Mouse (Mus musculus) lung, embryonic 14.5 days (tissue): ENCODE results near the gene Rab11fip4. TPM values are rescaled to one million over a fixed set of nuclear protein-coding genes. Genes with fewer than 3 reads are reported as not detected.
A peak's percentile ranks its signal among the peaks of the same experiment; 100 is the strongest.

Experiments
- ATAC-seq: fragments of 200-750 bp; cut with Nextera tagmentation; 2 replicates; pipeline ENCODE4 v1.8.0; 2017; ENCODE audit warnings: mild to moderate bottlenecking, moderate TSS enrichment, moderate library complexity; ENCODE audit not compliant: insufficient read depth
- DNase-seq: peaks from one replicate; pipeline ENCODE4 v3.0.0-alpha.2; 2015
- H3K27ac ChIP-seq: fragments of 300-500 bp; sonication (generic); 2 replicates; pipeline ENCODE4 v1.5.1; 2014; ENCODE audit warnings: low read depth, mild to moderate bottlenecking, moderate library complexity
- H3K27me3 ChIP-seq: fragments of 300-500 bp; sonication (generic); 2 replicates; pipeline ENCODE4 v1.6.1; 2014; ENCODE audit warnings: low read length, control low read depth; ENCODE audit not compliant: insufficient read depth
- H3K36me3 ChIP-seq: fragments of 300-500 bp; sonication (generic); 2 replicates; pipeline ENCODE4 v1.6.1; 2014; ENCODE audit warnings: control low read depth; ENCODE audit not compliant: insufficient read depth
- H3K4me1 ChIP-seq: fragments of 300-500 bp; sonication (generic); 2 replicates; pipeline ENCODE4 v1.6.1; 2014; ENCODE audit warnings: antibody characterized with exemption, control low read depth; ENCODE audit not compliant: insufficient read depth
- H3K4me2 ChIP-seq: fragments of 300-500 bp; sonication (generic); 2 replicates; pipeline ENCODE4 v1.6.1; 2014; ENCODE audit warnings: mild to moderate bottlenecking
- H3K4me3 ChIP-seq: fragments of 300-500 bp; sonication (generic); 2 replicates; pipeline ENCODE4 v1.5.1; 2014; ENCODE audit warnings: low read depth, low read length
- H3K9ac ChIP-seq: fragments of 300-500 bp; sonication (generic); 2 replicates; pipeline ENCODE4 v1.6.1; 2014
- H3K9me3 ChIP-seq: fragments of 300-500 bp; sonication (generic); 2 replicates; pipeline ENCODE4 v1.6.1; 2016; ENCODE audit warnings: low read depth, low read length, control low read depth
- CTCF ChIP-seq: IDR thresholded peaks from 2 replicates; pipeline ENCODE4 v1.5.1; 2016; ENCODE audit warnings: antibody characterized with exemption, low read depth
- WGBS: fragments of 180-500 bp; shearing (Covaris S2); extraction: QIAGEN DNeasy Blood & Tissue Kit; methylation state at CpG from one replicate; pipeline ENCODE4 v1.1.7; 2014; 5-methylcytosine and 5-hydroxymethylcytosine counted together
- polyA plus RNA-seq: library from polyadenylated mRNA; unstranded; fragments of >200 nt; fragmentation: Nextera tagmentation; extraction: Ambion mirVana; gene quantifications from 2 replicates; pipeline ENCODE4 v1.2.1, GENCODE M21; 2014

Gene Rab11fip4
- polyA plus RNA-seq, 1 experiment from 2014 or later = 2.3 TPM

DNA sequence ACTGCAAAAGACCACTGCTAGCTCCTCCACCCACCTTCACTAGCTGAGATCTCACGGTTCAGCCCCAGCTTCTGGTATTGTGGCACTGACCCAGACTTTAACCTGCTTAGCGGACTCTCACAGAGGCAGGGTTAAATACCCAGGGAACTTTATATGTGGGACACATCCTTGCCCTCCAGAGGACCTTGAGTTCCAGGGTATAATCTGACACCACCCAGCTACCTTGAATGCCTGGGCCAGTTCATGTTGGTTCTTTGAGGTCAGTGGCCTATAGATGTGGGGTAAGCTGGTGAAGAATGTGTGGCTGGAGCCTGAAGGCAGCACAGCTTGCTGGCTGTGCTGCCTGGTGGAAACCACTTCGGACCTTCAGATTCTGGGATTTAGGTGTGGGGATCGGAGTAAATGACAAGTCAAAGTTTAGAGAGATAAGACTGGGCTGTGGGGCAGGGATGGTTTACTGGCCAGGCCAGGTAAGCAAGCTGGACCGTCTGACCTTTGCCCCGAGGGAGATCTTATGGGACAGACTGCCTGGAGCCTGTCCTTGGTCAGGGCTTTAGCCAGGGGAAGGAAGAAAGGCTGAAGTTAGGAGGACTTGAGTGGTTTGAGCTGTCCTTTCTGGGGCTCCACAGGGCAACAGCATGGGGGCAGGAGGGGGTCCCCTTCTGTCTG lies 71.0 kb downstream of the Rab11fip4 start:
- no peaks in the 10 kb centered on the region for H3K36me3 ChIP-seq
- H3K9me3 ChIP-seq = no peaks in the 10 kb centered on the region
- TF ChIP-seq CTCF = no peak
- 0 out of 2 replicates have a peak, but pooled peaks cover 9% of the 10 kb centered on the region for H3K27me3 ChIP-seq
- no peak for DNase-seq
- H3K9ac ChIP-seq = no peak overlapping the region
- H3K4me1 ChIP-seq = 0 out of 2 replicates have a peak, but pooled peaks cover 2% of the 10 kb centered on the region
- WGBS = 61% methylated on average over 6 of the region's 6 CpGs
- H3K4me2 ChIP-seq = peak overlapping the region; percentile 99; the same call in 1 of the 2 replicates
- no peak overlapping the region for H3K4me3 ChIP-seq
- no peak for ATAC-seq
- no peak overlapping the region for H3K27ac ChIP-seq

DNA sequence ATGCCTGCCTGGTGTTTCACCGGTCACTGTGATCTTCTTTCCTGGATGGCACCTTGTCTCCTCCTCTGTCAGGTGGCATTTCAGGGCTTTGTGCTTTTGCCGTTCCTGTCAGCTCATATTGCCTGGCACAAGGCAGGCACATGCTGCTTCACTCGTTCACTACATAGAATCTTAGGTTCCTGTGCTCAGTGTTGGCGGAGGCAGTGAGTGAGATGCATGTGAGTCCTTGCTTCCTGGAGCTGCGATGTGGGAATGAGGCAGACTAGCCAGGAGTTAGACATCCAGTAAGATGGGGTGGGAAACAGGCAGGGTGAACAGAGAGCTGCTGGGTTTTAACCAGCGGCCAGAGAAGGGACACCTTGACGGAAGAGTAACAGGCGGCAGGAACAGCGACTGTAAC lies 72.1 kb downstream of the Rab11fip4 start:
- no peak overlapping the region for H3K9ac ChIP-seq
- H3K36me3 ChIP-seq = no peaks in the 10 kb centered on the region
- no peak overlapping the region for H3K4me3 ChIP-seq
- DNase-seq (no peak), ATAC-seq (no peak)
- no peaks in the 10 kb centered on the region for H3K9me3 ChIP-seq
- 75% methylated on average over 9 of the region's 9 CpGs for WGBS
- no peak overlapping the region for H3K27ac ChIP-seq
- H3K4me2 ChIP-seq = no peak overlapping the region
- 0 out of 2 replicates have a peak, but pooled peaks cover 9% of the 10 kb centered on the region for H3K27me3 ChIP-seq
- no peak for TF ChIP-seq CTCF
- 0 out of 2 replicates have a peak, but pooled peaks cover 2% of the 10 kb centered on the region for H3K4me1 ChIP-seq

DNA sequence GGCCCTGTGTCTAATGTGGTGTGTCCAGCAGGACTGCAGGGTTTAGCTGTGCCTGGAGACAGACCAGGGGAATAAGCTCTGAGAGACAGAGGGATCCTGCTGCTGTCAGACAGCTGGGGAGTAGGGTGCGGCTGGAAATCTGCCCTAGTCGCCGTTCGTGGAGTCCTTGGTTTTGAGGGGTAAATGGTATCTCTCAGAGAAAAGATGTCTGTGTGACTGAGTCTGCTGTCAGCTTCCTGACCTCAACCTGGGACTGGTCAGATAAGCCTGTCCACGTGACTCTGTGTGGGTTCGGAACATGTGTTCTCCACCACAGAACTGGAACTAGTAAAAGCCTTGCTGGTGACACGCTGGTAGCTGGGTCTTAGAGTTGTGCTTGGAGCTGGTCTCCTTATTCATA lies 72.6 kb downstream of the Rab11fip4 start:
- Histone ChIP-seq H3K9me3 (no peaks in the 10 kb centered on the region), H3K9ac (no peak overlapping the region), H3K4me1 (0 out of 2 replicates have a peak, but pooled peaks cover 2% of the 10 kb centered on the region), H3K27me3 (0 out of 2 replicates have a peak, but pooled peaks cover 9% of the 10 kb centered on the region), H3K4me3 (no peak overlapping the region), H3K36me3 (no peaks in the 10 kb centered on the region), H3K4me2 (no peak overlapping the region), H3K27ac (no peak overlapping the region)
- no peak for TF ChIP-seq CTCF
- ATAC-seq = no peak
- DNase-seq = no peak
- WGBS = 59% methylated on average over 7 of the region's 7 CpGs

DNA sequence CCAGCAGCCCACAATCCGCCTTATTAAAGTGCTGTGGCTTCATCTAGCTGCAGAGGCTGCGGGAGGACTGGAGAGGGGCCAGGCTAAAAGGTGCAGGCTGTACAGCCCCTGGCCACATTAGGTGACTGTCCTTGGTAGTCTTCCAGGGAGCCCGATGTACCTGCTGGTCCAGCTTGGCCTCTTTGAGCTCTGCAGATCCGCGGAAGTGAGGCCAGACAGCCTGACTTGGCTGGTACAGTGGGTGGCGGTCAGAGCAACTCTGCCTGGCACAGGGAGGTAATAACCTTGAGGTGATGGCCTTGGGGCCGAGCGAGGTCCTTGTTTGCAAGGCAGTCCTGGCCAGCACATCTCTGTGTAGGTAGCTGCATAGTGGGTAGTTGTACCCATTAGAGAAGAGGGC lies 75.5 kb downstream of the Rab11fip4 start:
- no peak overlapping the region for H3K27ac ChIP-seq
- ATAC-seq (no peak), DNase-seq (no peak)
- no peaks in the 10 kb centered on the region for H3K36me3 ChIP-seq
- no peak overlapping the region for H3K4me2 ChIP-seq
- H3K27me3 ChIP-seq = 0 out of 2 replicates have a peak, but pooled peaks cover 2% of the 10 kb centered on the region
- no peak for TF ChIP-seq CTCF
- H3K4me3 ChIP-seq = no peak overlapping the region
- WGBS = 75% methylated on average over 8 of the region's 8 CpGs
- no peaks in the 10 kb centered on the region for H3K9me3 ChIP-seq
- H3K9ac ChIP-seq = no peak overlapping the region
- H3K4me1 ChIP-seq = peaks cover 8% of the 10 kb centered on the region; the same call in 1 of the 2 replicates

DNA sequence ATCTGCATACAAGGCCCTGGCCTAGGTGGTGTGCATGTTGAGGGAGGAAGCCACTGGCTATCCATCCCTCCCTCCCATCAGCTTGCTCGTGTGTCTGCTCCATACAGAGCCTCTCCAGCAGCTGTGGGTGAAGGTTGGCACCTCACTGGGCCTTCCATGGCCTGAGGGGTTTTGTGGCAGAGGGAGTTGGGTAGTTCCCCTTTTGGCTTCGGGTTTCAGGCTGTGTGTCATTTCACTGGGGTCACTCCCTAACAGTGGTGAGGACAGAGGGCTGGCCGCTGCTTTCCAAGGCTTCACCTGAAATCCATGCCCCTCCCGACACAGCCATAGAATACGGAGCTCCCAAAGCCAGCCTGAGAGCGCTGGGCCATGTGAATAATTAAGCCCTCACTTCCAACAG lies 78.2 kb downstream of the Rab11fip4 start:
- Histone ChIP-seq H3K27ac (no peak overlapping the region), H3K27me3 (no peaks in the 10 kb centered on the region), H3K4me2 (no peak overlapping the region), H3K4me3 (no peak overlapping the region), H3K4me1 (peaks cover 8% of the 10 kb centered on the region; the same call in 1 of the 2 replicates), H3K9ac (no peak overlapping the region), H3K9me3 (no peaks in the 10 kb centered on the region), H3K36me3 (no peaks in the 10 kb centered on the region)
- ATAC-seq = no peak
- no peak for TF ChIP-seq CTCF
- WGBS = 70% methylated on average over 6 of the region's 6 CpGs
- DNase-seq = no peak

DNA sequence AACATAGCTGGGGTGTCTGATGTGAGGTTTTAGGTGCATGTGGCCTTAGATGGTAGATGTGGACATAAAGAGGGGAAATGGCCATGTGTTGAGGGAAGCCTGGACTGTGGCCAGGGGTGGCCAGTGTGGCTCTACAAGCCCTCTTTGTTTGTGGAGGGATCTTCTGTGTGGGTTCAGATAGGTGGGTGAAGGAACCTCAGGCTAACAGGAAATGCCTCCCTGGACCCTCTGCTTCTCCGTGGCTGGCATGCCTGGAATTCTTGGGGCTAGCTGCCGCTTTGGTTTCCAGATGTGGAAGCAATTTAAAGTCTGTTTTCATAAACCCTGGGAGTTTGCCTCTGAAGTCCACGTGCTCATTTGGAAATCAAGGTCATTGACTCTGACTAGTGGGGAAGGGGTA lies 78.9 kb downstream of the Rab11fip4 start:
- Histone ChIP-seq H3K27me3 (no peaks in the 10 kb centered on the region), H3K9me3 (no peaks in the 10 kb centered on the region), H3K36me3 (no peaks in the 10 kb centered on the region), H3K9ac (no peak overlapping the region), H3K4me1 (peaks cover 8% of the 10 kb centered on the region; the same call in 1 of the 2 replicates), H3K4me2 (no peak overlapping the region), H3K4me3 (no peak overlapping the region), H3K27ac (no peak overlapping the region)
- no peak for TF ChIP-seq CTCF
- WGBS = 8% methylated on average over 3 of the region's 3 CpGs
- no peak for ATAC-seq
- peak; percentile 21 for DNase-seq

DNA sequence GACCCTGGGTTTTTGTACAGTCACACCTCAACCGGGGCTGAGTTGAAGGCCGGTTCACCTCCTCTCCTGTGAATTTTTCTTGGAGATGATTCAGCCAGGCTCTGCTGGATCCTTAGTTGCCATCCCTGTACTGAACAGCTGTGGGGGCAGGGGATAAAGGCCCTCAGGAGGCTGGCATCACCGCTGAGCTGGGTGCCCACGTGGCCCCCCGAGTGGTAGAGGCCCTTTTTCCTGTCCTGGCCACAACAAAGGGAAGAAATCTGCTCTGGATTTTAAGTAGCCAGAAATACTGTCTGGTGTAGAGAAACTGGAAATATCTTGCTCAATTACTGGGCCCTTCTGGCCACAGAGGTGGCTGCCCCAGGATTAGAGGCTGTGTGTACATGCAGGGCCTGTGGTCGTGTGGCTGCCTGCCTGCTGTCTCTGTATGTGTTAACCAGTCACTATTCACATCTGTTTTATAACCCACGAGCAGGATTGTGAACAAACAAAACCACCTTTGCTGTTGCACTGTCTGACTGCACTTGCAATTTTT lies 79.5 kb downstream of the Rab11fip4 start:
- no peak for ATAC-seq
- TF ChIP-seq CTCF = no peak
- Histone ChIP-seq H3K4me1 (peaks cover 8% of the 10 kb centered on the region; the same call in 1 of the 2 replicates), H3K4me2 (no peak overlapping the region), H3K4me3 (no peak overlapping the region), H3K27me3 (no peaks in the 10 kb centered on the region), H3K9ac (no peak overlapping the region), H3K9me3 (no peaks in the 10 kb centered on the region), H3K27ac (no peak overlapping the region), H3K36me3 (no peaks in the 10 kb centered on the region)
- no peak for DNase-seq
- 60% methylated on average over 7 of the region's 7 CpGs for WGBS
